Mouse (Mus musculus): ENCODE data around the gene Cwc22.

DNA sequence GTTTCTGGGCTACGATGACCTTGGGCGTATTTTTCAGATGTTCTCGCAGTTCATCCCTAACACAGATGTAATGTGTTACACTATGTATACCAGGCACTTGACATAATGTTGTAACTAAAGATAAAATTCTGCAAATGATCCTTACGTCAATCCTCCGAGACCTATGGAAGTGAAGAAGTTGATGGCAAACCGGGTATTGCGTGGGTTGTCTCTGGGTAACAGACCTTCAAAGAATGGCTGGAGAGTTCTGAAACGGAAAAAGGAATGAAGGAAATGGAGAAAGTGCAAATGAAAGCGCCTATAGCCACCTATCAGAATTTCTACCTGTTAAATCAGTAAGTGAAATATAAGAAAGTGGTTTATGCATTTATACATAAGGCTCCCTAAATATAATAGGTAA, 42.2 kb downstream of the Cwc22 start:
- TF ChIP-seq CTCF (IDR thresholded peaks at IDR 0.05; ENCODE audit: low read depth) (no peak), EP300 (IDR thresholded peaks at IDR 0.05; ENCODE audit: low read depth) (no peak)

All from heart, postnatal 0 days (tissue).